Mouse (Mus musculus): ENCODE results near the gene 2610528J11Rik.

- no peak for TF ChIP-seq POLR2A (IDR thresholded peaks at IDR 0.05; ENCODE audit: insufficient read length, low read depth)
- no peak for TF ChIP-seq USF1 (IDR thresholded peaks at IDR 0.05; ENCODE audit: low read depth)
- no peak for TF ChIP-seq E2F4 (IDR thresholded peaks at IDR 0.05; ENCODE audit: insufficient read depth)
- no peak for TF ChIP-seq TCF3 (IDR thresholded peaks at IDR 0.05; ENCODE audit: insufficient read length, low read depth)
- no peak for TF ChIP-seq MAX (IDR thresholded peaks at IDR 0.05; ENCODE audit: low read depth)
- TF ChIP-seq SRF (IDR thresholded peaks at IDR 0.05; ENCODE audit: control insufficient read depth, insufficient read length, low read depth), result no peak
- no peak for TF ChIP-seq MYOG (IDR thresholded peaks at IDR 0.05; ENCODE audit: control insufficient read depth in 1 of 3, insufficient read depth in 1 of 3, insufficient read length in 2 of 3, low read depth in 2 of 3)
Observed at GRCm38 (mm10) chr4:118525779-118526178, 1.0 kb upstream of the 2610528J11Rik start.

All from myocyte (in vitro differentiated cells).